Mouse (Mus musculus) stomach, postnatal 0 days (tissue): ENCODE measurements around the gene Cfap77.

Experiments used
- CTCF ChIP-seq: IDR thresholded peaks from 2 replicates; pipeline ENCODE4 v1.5.1; 2016; ENCODE audit warnings: antibody characterized with exemption, low read depth, mild to moderate bottlenecking, moderate library complexity
- EP300 ChIP-seq: optimal IDR thresholded peaks from 2 replicates; pipeline ENCODE3; 2016; ENCODE audit warnings: antibody characterized with exemption

GRCm38 (mm10) chr2:28892796-28893195 lies 162.1 kb downstream of the Cfap77 start:
- TF ChIP-seq CTCF = no peak
- no peak for TF ChIP-seq EP300
